In the genomic region with DNA sequence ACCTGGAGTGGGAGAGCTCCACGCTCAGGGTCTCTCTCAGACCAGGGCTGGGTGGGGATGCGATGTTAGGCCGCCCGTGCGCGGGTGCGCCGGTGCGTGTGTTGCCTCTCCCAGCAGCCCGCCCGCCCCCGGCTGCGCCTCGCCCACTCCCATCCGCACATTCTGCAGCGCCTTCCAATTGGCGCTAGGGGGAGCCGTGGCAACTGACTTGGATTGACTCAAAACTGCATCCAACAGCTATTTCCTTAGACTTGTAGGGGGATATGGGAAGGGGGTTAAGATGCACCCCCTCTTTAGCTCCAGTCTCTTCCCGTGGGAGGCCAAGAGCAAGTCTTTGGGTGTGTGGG, we compare ENCODE assay signal across 8 mouse cellular contexts. TPM values are rescaled to one million over a fixed set of nuclear protein-coding genes. Genes with fewer than 3 reads are reported as not detected.
A peak's percentile ranks its signal among the peaks of the same experiment; 100 is the strongest.
DNase-seq lines count a peak whose midpoint lies in the region; ATAC-seq lines count a peak whose summit lies in the region.

No protein-coding gene starts in this region.

- H3K27me3 ChIP-seq in intestine, embryonic 14.5 days (replicated peaks; ENCODE audit: control insufficient read depth, insufficient read depth, low read length): no peaks in the 10 kb centered on the region

- peak; percentile 95 for DNase-seq in NIH3T3 (ENCODE audit: low read depth)
- DNase-seq in cerebellum, adult 9-11 months: peak; percentile 67
- peak; percentile 60 to 87 for DNase-seq in frontal cortex, postnatal 25 days (ENCODE audit: low spot score in 2 of 2)
- peak; percentile 95 for DNase-seq in intestine, embryonic 14.5 days (ENCODE audit: low spot score)
- DNase-seq in left cerebral cortex, postnatal 10 days (ENCODE audit: extremely low spot score in 1 of 2, low spot score in 2 of 2): peak; percentile 86 to 87
- peak; percentile 84 to 88 for DNase-seq in right cerebral cortex, adult 2 months (ENCODE audit: low spot score in 2 of 2)
- peak; percentile 81 for DNase-seq in yolk sac, embryonic 10.5 days (ENCODE audit: low spot score)

- H3K4me1 ChIP-seq in intestine, embryonic 14.5 days (replicated peaks; ENCODE audit: control insufficient read depth, insufficient read depth, low read length): peaks cover 22% of the 10 kb centered on the region

- WGBS in intestine, embryonic 14.5 days: 0% methylated on average over 19 of the region's 19 CpGs

- H3K4me3 ChIP-seq in intestine, embryonic 14.5 days (ENCODE audit: low read depth, low read length): peak overlapping the region; percentile 54

- intact Hi-C loops in left cerebral cortex, postnatal 10 days (cut with DNase I): loop anchor here (5.0 kb wide), 2 partner anchors 78 to 128 kb away; partner anchors contain the start of gene Cstad

- H3K36me3 ChIP-seq in intestine, embryonic 14.5 days (ENCODE audit: control insufficient read depth, insufficient read depth, low read length): no peaks in the 10 kb centered on the region

- peak overlapping the region; percentile 96 for H3K27ac ChIP-seq in intestine, embryonic 14.5 days (ENCODE audit: low read depth)

- peak overlapping the region; percentile 99 for H3K4me2 ChIP-seq in intestine, embryonic 14.5 days (ENCODE audit: low read length)

- no peaks in the 10 kb centered on the region for H3K9me3 ChIP-seq in intestine, embryonic 14.5 days (ENCODE audit: control insufficient read depth, low read length)

- H3K9ac ChIP-seq in intestine, embryonic 14.5 days (ENCODE audit: low read length): peak overlapping the region; percentile 71

- ATAC-seq in intestine, embryonic 14.5 days (replicated peaks; ENCODE audit: low FRiP score, low TSS enrichment, low read depth): 0 out of 2 replicates have a peak, but pooled peaks have one; percentile 24
- ATAC-seq in megakaryocyte, adult 5-6 weeks (ENCODE audit: poor library complexity, severe bottlenecking): peak; percentile 33; the same call in 1 of the 2 replicates

RNA-seq across cellular contexts. Expression of gene Ier5l, which starts 4.2 kb away (rescaled TPM):
- 2.1 TPM in 2 replicates for polyA plus RNA-seq in intestine, embryonic 14.5 days (2014; fragmentation: Nextera tagmentation; extraction: Ambion mirVana)
- total RNA-seq in left cerebral cortex, postnatal 10 days (2021): 1 to 10 TPM; 7.8 to 9.8 TPM
- total RNA-seq in megakaryocyte, adult 5-6 weeks (2015): 0.18 and 0.40 TPM in 2 replicates
- total RNA-seq in megakaryocyte, adult 5-6 weeks (2017): 0.99 and 1.1 TPM in 2 replicates

RNA-seq across cellular contexts. Expression of gene Ptpa, which starts 53.9 kb away (rescaled TPM):
- polyA plus RNA-seq in intestine, embryonic 14.5 days (2014; fragmentation: Nextera tagmentation; extraction: Ambion mirVana): 76.6 and 78.2 TPM in 2 replicates
- 100 to 1,000 TPM; 144 to 145 TPM for total RNA-seq in left cerebral cortex, postnatal 10 days (2021)
- 68.9 and 69.0 TPM in 2 replicates for total RNA-seq in megakaryocyte, adult 5-6 weeks (2015)
- total RNA-seq in megakaryocyte, adult 5-6 weeks (2017): 44.3 and 45.9 TPM in 2 replicates

RNA-seq across cellular contexts. Expression of gene Crat, which starts 54.2 kb away (rescaled TPM):
- polyA plus RNA-seq in intestine, embryonic 14.5 days (2014; fragmentation: Nextera tagmentation; extraction: Ambion mirVana): 22.6 and 25.3 TPM in 2 replicates
- 10 to 100 TPM; 39.7 to 40.3 TPM for total RNA-seq in left cerebral cortex, postnatal 10 days (2021)
- 26.2 and 29.6 TPM in 2 replicates for total RNA-seq in megakaryocyte, adult 5-6 weeks (2015)
- total RNA-seq in megakaryocyte, adult 5-6 weeks (2017): 13.9 and 14.2 TPM in 2 replicates

Comparison
In these comparisons a context has a peak if more than half of its experiments do, and no peak if none do; other contexts are left out.
1. Peak in every context shown above with its lines: DNase-seq, ATAC-seq, H3K4me3 ChIP-seq and H3K27ac ChIP-seq.
2. RNA of gene Ier5l, which starts 4.2 kb away (total RNA-seq): 7.8 to 9.8 TPM in left cerebral cortex, postnatal 10 days; 0.18 to 1.1 TPM in megakaryocyte, adult 5-6 weeks; every median in the first group is over 4 times any median in the second.